Mouse (Mus musculus): Measurements from ENCODE around the gene Sf3b4.
A peak's percentile ranks its signal among the peaks of the same experiment; 100 is the strongest.

The Sf3b4 gene

DNA sequence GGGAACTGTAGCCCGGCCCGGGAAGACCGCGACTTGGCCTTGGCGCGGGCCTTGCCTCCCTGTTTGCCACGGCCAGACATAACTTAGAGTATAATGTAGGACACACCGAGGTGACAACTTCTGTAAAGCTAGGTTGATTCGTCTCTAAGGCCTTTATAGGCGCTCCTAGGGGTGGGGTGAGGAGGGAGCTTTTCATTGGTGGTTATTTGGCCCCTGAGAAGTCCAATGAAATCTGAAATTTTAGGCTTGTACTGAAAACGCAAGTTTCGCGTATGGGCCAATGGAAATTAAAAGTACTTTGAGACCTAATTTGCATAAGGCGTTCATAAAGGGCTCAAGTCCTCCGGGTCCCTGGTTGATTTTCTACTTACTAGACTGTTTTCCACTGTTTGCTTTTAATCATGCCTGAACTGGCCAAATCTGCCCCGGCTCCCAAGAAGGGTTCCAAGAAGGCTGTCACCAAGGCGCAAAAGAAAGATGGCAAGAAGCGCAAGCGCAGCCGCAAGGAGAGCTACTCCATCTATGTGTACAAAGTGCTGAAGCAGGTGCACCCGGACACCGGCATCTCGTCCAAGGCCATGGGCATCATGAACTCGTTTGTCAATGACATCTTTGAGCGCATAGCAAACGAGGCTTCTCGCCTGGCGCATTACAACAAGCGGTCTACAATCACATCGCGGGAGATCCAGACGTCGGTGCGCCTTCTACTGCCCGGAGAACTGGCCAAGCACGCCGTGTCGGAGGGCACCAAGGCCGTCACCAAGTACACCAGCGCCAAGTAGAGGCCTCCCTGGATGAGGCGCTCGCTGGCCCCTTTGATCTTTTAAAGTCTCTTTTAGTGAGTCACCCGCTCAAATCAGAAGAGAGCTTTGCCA is 48.9 kb downstream of the Sf3b4 start, which contains the start of the genes Hist2h2ac and Hist2h2be:
Hist2h2ac (minus strand) TSS at position 116 of the 875 bp plus-strand sequence.
Hist2h2be (plus strand) TSS at position 355 of the 875 bp plus-strand sequence.
- peak; percentile 86 to 89 for DNase-seq

DNA sequence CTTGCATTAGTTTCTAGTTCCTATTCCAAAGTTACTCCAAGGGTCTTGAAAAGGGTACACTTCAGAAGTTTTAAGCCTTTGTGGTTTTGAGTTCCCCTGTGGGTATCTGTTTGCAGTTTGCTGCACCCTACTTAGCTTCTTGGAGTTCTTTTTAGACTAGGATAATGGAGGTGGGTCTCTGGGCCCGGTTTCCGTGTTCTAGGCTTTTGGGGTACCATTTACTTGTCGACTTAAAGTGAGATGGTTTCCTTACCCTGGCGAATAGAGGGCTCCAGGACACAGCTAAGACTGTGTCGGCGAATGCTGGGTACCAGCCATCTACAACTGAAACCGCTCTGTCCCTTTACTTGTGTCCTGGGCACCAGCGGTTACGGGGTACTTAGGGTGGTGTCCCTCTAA is 49.5 kb downstream of the Sf3b4 start:
- DNase-seq = no peak

DNA sequence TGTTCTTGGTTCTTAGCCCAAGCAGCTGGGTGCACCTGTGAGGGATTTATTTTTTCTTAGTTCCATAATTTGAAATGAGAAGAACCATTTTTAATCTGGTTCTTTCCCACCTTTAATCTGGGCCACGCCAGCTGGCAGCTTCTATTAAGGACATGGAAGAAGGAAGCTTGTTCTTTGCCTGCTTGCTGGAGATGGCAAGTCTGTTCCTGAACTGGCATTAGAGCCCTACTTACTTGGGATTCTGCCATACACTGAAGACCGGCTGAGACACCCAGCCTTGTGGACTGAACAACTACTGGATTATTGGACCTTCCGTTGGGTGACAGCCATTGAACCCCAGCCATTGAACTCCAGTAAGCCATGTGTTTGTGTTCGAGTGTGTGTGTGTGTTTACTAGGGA is 50.6 kb downstream of the Sf3b4 start:
- no peak for DNase-seq

DNA sequence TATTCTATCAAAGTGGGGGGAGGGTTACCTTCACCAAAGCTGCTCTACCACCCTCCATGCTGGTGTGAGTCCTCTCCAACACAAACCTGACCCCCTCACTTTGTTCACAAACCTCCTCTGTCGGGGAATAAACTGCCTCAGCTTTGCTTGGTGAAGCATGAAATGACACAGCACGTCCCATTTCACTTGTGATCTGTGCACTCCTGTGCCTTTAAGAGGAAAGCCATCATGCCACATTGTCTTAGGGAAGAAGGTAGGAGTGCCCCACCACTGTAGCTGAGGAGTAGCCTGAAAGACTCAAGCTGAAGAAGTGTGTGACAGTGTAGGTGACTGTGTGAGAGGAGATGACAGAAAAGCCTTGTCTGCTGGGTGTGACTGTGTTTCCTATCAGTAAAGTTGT is 53.3 kb downstream of the Sf3b4 start:
- no peak for DNase-seq

Data from B cell, adult 2 months (primary cell).